Mouse (Mus musculus) myocyte (in vitro differentiated cells): ENCODE data around the gene Fam110c. TPM values are rescaled to one million over a fixed set of nuclear protein-coding genes. Genes with fewer than 3 reads are reported as not detected.

ENCODE experiments used
- H3K27me3 ChIP-seq: one replicate; pipeline ENCODE4 v1.6.1; 2011; ENCODE audit not compliant: control insufficient read depth, insufficient read depth, insufficient read length
- H3K36me3 ChIP-seq: one replicate; pipeline ENCODE4 v1.6.1; 2011; ENCODE audit not compliant: control insufficient read depth, insufficient read depth
- H3K4me2 ChIP-seq: one replicate; pipeline ENCODE4 v1.6.1; 2011; ENCODE audit warnings: low read depth, control low read depth
- H3K4me3 ChIP-seq: one replicate; pipeline ENCODE4 v1.5.1; 2011; ENCODE audit warnings: mild to moderate bottlenecking, control low read depth, moderate library complexity
- H3K79me2 ChIP-seq: one replicate; pipeline ENCODE4 v1.6.1; 2011; ENCODE audit not compliant: control insufficient read depth, insufficient read depth
- H3ac ChIP-seq: one replicate; pipeline ENCODE4 v1.6.1; 2011; ENCODE audit not compliant: control insufficient read depth, insufficient read length
- CEBPB ChIP-seq: IDR thresholded peaks from 2 replicates; pipeline ENCODE4 v1.6.1; 2011; ENCODE audit warnings: mild to moderate bottlenecking, moderate library complexity; ENCODE audit not compliant: poor library complexity, insufficient read depth, severe bottlenecking
- E2F4 ChIP-seq: IDR thresholded peaks from one replicate; pipeline ENCODE4 v1.6.1; 2011; ENCODE audit warnings: mild to moderate bottlenecking, control low read depth, moderate library complexity; ENCODE audit not compliant: insufficient read depth
- MAX ChIP-seq: IDR thresholded peaks from one replicate; pipeline ENCODE4 v1.6.1; 2011; ENCODE audit warnings: low read depth, mild to moderate bottlenecking, control low read depth
- MYOD1 ChIP-seq, 3 experiments: IDR thresholded peaks; one replicate each; pipeline ENCODE4 v1.6.1; 2011; ENCODE audit warnings: control low read depth in 2 of 3, low read depth in 2 of 3, mild to moderate bottlenecking in 2 of 3, moderate library complexity in 1 of 3; ENCODE audit not compliant: insufficient read length in 2 of 3, control insufficient read depth in 1 of 3
- MYOG ChIP-seq, 3 experiments: IDR thresholded peaks; one replicate each; pipeline ENCODE4 v1.6.1; 2011; ENCODE audit warnings: control low read depth in 2 of 3, low read depth in 2 of 3, mild to moderate bottlenecking in 2 of 3; ENCODE audit not compliant: insufficient read length in 2 of 3, control insufficient read depth in 1 of 3, insufficient read depth in 1 of 3
- POLR2A ChIP-seq: IDR thresholded peaks from one replicate; pipeline ENCODE4 v1.6.1; 2011; ENCODE audit warnings: low read depth, mild to moderate bottlenecking, control low read depth, moderate library complexity; ENCODE audit not compliant: insufficient read length
- POLR2AphosphoS2 ChIP-seq: IDR thresholded peaks from one replicate; pipeline ENCODE4 v1.6.1; 2011; ENCODE audit warnings: low read depth, control low read depth; ENCODE audit not compliant: insufficient read length
- REST ChIP-seq: IDR thresholded peaks from one replicate; pipeline ENCODE4 v1.6.1; 2011; ENCODE audit warnings: mild to moderate bottlenecking, control low read depth, moderate library complexity; ENCODE audit not compliant: insufficient read depth, insufficient read length
- SRF ChIP-seq: IDR thresholded peaks from one replicate; pipeline ENCODE4 v1.6.1; 2011; ENCODE audit warnings: low read depth; ENCODE audit not compliant: control insufficient read depth, insufficient read length
- TCF12 ChIP-seq: IDR thresholded peaks from one replicate; pipeline ENCODE4 v1.6.1; 2011; ENCODE audit warnings: mild to moderate bottlenecking, control low read depth; ENCODE audit not compliant: poor library complexity, insufficient read depth, severe bottlenecking
- TCF3 ChIP-seq: IDR thresholded peaks from one replicate; pipeline ENCODE4 v1.6.1; 2011; ENCODE audit warnings: low read depth, control low read depth; ENCODE audit not compliant: insufficient read length
- USF1 ChIP-seq: IDR thresholded peaks from one replicate; pipeline ENCODE4 v1.6.1; 2011; ENCODE audit warnings: low read depth, mild to moderate bottlenecking, control low read depth, moderate library complexity
- polyA plus RNA-seq: library from polyadenylated mRNA; unstranded; fragments of >200 nt; fragmentation: generic; extraction: Trizol; gene quantifications from one replicate; pipeline ENCODE4 v1.2.1, GENCODE M21; 2012; ENCODE audit warnings: missing spikeins

The Fam110c gene
- polyA plus RNA-seq, 1 experiment, result 0.54 TPM

- H3K4me2 ChIP-seq, result no peak overlapping the region
- no peaks in the 10 kb centered on the region for H3K27me3 ChIP-seq
- no peaks in the 10 kb centered on the region for H3K36me3 ChIP-seq
- no peak overlapping the region for H3K4me3 ChIP-seq
- H3K79me2 ChIP-seq, result no peaks in the 10 kb centered on the region
- TF ChIP-seq TCF3 (no peak), POLR2AphosphoS2 (no peak), USF1 (no peak), POLR2A (no peak), REST (no peak), CEBPB (no peak), SRF (no peak), TCF12 (no peak), E2F4 (no peak), MYOG (IDR thresholded peaks at IDR 0.05; ENCODE audit: control insufficient read depth in 1 of 3, insufficient read depth in 1 of 3, insufficient read length in 2 of 3, low read depth in 2 of 3) (no peak)
- no peak overlapping the region for H3ac ChIP-seq
Measured at GRCm38 (mm10) chr12:31122892-31123622, 49.4 kb downstream of the Fam110c start.

- Histone ChIP-seq H3ac (no peak overlapping the region), H3K4me2 (no peak overlapping the region), H3K27me3 (no peaks in the 10 kb centered on the region), H3K4me3 (no peak overlapping the region), H3K79me2 (no peaks in the 10 kb centered on the region), H3K36me3 (no peaks in the 10 kb centered on the region)
- TF ChIP-seq MAX (no peak), POLR2AphosphoS2 (no peak), MYOD1 (IDR thresholded peaks at IDR 0.05; ENCODE audit: control insufficient read depth in 1 of 3, insufficient read length in 2 of 3, low read depth in 2 of 3) (no peak), CEBPB (no peak), E2F4 (no peak), TCF3 (no peak)
Measured at GRCm38 (mm10) chr12:31126071-31126470, 52.4 kb downstream of the Fam110c start.

GRCm38 (mm10) chr12:31129548-31129947 lies 55.9 kb downstream of the Fam110c start:
- no peaks in the 10 kb centered on the region for H3K36me3 ChIP-seq
- no peak overlapping the region for H3ac ChIP-seq
- H3K27me3 ChIP-seq, result no peaks in the 10 kb centered on the region
- no peaks in the 10 kb centered on the region for H3K79me2 ChIP-seq
- H3K4me3 ChIP-seq, result no peak overlapping the region
- H3K4me2 ChIP-seq, result no peak overlapping the region
- TF ChIP-seq USF1 (no peak), POLR2A (no peak), POLR2AphosphoS2 (no peak), TCF12 (no peak), TCF3 (no peak), MAX (no peak), SRF (no peak), REST (no peak), MYOD1 (IDR thresholded peaks at IDR 0.05; ENCODE audit: control insufficient read depth in 1 of 3, insufficient read length in 2 of 3, low read depth in 2 of 3) (no peak), MYOG (IDR thresholded peaks at IDR 0.05; ENCODE audit: control insufficient read depth in 1 of 3, insufficient read depth in 1 of 3, insufficient read length in 2 of 3, low read depth in 2 of 3) (no peak), E2F4 (no peak), CEBPB (no peak)

Other genes starting within 250 kb of the Fam110c start
- not detected for gene Alkal2, start 189.5 kb upstream of the Fam110c start, polyA plus RNA-seq
- 30.9 TPM for gene Acp1, start 162.3 kb upstream of the Fam110c start, polyA plus RNA-seq
- gene Sh3yl1, start 162.2 kb upstream of the Fam110c start, polyA plus RNA-seq, result 1.0 TPM
- not detected for gene Gm6993, start 166.9 kb downstream of the Fam110c start, polyA plus RNA-seq
- 69.4 TPM for gene Lamb1, start 191.4 kb downstream of the Fam110c start, polyA plus RNA-seq